Mouse (Mus musculus) neural tube, embryonic 14.5 days (tissue): ENCODE results near the gene Rps27l. TPM values are rescaled to one million over a fixed set of nuclear protein-coding genes. Genes with fewer than 3 reads are reported as not detected.

ENCODE experiments used
- ATAC-seq: fragments of 200-750 bp; cut with Nextera tagmentation; 2 replicates; pipeline ENCODE4 v1.8.0; 2017; ENCODE audit warnings: low read depth, mild to moderate bottlenecking, moderate TSS enrichment, moderate library complexity
- H3K27ac ChIP-seq: fragments of 300-500 bp; sonication (generic); 2 replicates; pipeline ENCODE4 v1.5.1; 2014; ENCODE audit warnings: low read depth, mild to moderate bottlenecking, control low read depth, low read length, moderate library complexity, mixed read lengths
- H3K27me3 ChIP-seq: fragments of 300-500 bp; sonication (generic); 2 replicates; pipeline ENCODE4 v1.6.1; 2014; ENCODE audit warnings: low read length; ENCODE audit not compliant: control insufficient read depth, insufficient read depth
- H3K36me3 ChIP-seq: fragments of 300-500 bp; sonication (generic); 2 replicates; pipeline ENCODE4 v1.6.1; 2014; ENCODE audit warnings: low read length, mixed read lengths; ENCODE audit not compliant: control insufficient read depth, insufficient read depth
- H3K4me1 ChIP-seq: fragments of 300-500 bp; sonication (generic); 2 replicates; pipeline ENCODE4 v1.6.1; 2014; ENCODE audit warnings: low read length; ENCODE audit not compliant: control insufficient read depth, insufficient read depth
- H3K4me2 ChIP-seq: fragments of 300-500 bp; sonication (generic); 2 replicates; pipeline ENCODE4 v1.6.1; 2014; ENCODE audit warnings: mild to moderate bottlenecking, low read depth, low read length, control low read depth
- H3K4me3 ChIP-seq: fragments of 300-500 bp; sonication (generic); 2 replicates; pipeline ENCODE4 v1.5.1; 2014; ENCODE audit warnings: low read depth, low read length, control low read depth, mixed read lengths
- H3K9ac ChIP-seq: fragments of 300-500 bp; sonication (generic); replicated peaks from 2 replicates; pipeline ENCODE4 v1.6.1; 2014; ENCODE audit warnings: low read depth, mild to moderate bottlenecking, control low read depth, low read length, mixed read lengths
- H3K9me3 ChIP-seq: fragments of 300-500 bp; sonication (generic); 2 replicates; pipeline ENCODE4 v1.6.1; 2016; ENCODE audit warnings: low read length; ENCODE audit not compliant: control insufficient read depth
- WGBS: fragments of 180-500 bp; shearing (Covaris S2); extraction: QIAGEN DNeasy Blood & Tissue Kit; methylation state at CpG from one replicate; pipeline ENCODE4 v1.1.7; 2014; 5-methylcytosine and 5-hydroxymethylcytosine counted together
- polyA plus RNA-seq: library from polyadenylated mRNA; unstranded; fragments of >200 nt; fragmentation: Nextera tagmentation; extraction: Ambion mirVana; gene quantifications from 2 replicates; pipeline ENCODE4 v1.2.1, GENCODE M21; 2014

Gene Rps27l
- 188 and 216 TPM in 2 replicates for polyA plus RNA-seq

DNA sequence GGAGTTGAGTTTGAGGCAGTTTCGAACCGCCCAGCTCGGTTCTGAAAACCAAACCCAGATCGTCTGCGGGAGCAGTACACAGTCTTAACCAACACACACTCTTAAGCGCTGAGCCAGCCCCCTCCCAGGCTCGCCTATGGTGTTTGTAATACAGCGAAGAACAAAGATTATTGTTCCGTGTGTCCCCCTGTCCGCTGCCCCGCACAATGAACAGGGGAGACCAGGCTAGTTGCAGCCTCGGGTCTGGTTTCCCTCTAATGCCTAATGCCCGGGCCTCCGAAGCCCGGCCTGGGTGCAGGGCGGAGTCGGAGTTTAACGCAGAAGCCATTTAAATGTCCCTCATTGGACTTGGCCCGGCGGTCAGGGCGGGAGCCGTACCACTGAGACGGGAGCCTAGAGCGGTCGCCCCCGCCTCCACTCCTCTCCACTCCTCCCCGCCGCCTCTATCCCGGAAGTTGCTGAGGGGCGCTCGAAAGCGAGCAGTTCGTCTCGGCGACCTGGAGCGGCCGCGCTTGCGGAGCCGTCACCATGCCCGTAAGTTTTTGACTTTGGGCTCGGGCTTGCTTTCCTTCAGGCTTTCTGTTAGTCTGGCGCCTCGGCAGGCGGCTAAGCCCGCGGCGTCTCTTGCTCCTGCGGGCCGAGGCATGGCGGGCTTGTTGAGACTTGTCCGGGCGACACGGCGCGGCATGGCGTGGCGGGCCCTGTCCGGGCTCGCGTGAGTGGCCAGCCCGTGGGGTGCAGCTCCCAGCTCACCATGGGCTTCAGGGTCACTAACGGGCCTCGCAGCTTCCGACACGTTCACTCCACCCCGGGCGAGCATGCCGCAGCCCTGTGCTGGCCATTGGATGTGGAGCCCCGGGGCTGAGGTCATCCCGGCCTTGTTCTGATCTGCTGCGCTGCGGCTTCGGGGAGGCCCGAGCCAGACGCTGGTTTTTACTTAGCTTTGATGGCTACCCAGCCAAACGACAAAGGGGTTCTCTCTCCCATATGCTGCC, at the start of gene Rps27l:
Gene Rps27l, plus strand, starts transcription at position 440 of the 995 bp plus-strand sequence.
- WGBS = under 1% methylated on average over 75 of the region's 77 CpGs

DNA sequence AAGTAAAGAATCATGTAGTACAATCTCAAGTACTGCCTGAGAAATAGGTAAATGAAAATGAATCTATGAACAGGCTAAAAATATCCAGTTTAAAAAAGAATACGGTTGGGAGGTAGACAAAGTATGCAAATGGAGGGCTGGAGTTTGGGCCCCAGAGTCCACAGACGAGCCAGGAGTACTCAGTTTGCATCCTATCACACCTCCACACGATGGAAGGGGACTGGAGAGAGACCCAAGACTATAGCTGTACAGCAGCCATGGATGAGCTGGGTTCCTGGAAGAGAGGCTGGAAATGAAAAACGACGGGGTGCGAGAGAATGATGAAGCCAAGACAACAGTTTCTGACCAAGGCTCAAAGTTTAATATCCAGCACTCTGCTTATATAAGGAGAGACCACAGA, 48.9 kb upstream of the Rps27l start:
- no peak overlapping the region for H3K9ac ChIP-seq
- 60% methylated on average over 6 of the region's 6 CpGs for WGBS
- no peaks in the 10 kb centered on the region for H3K27me3 ChIP-seq
- no peaks in the 10 kb centered on the region for H3K4me1 ChIP-seq
- H3K9me3 ChIP-seq = no peaks in the 10 kb centered on the region
- no peak for ATAC-seq
- H3K36me3 ChIP-seq = no peaks in the 10 kb centered on the region
- H3K4me2 ChIP-seq = no peak overlapping the region
- H3K4me3 ChIP-seq = no peak overlapping the region
- H3K27ac ChIP-seq = no peak overlapping the region

More for the DNA sequence above, at the start of gene Rps27l:
- peak within 1 kb of the TSS; percentile 89 for H3K4me3 ChIP-seq
- peak within 1 kb of the TSS; percentile 94 for H3K27ac ChIP-seq
- H3K36me3 ChIP-seq = peaks cover 3% of the 10 kb centered on the region; the same call in 1 of the 2 replicates
- 0 out of 2 replicates have a peak, but pooled peaks cover 4% of the 10 kb centered on the region for H3K4me1 ChIP-seq
- H3K9ac ChIP-seq = peak within 1 kb of the TSS; percentile 88
- H3K4me2 ChIP-seq = peak within 1 kb of the TSS; percentile 83
- no peaks in the 10 kb centered on the region for H3K9me3 ChIP-seq
- ATAC-seq = peak; percentile 99
- no peaks in the 10 kb centered on the region for H3K27me3 ChIP-seq

DNA sequence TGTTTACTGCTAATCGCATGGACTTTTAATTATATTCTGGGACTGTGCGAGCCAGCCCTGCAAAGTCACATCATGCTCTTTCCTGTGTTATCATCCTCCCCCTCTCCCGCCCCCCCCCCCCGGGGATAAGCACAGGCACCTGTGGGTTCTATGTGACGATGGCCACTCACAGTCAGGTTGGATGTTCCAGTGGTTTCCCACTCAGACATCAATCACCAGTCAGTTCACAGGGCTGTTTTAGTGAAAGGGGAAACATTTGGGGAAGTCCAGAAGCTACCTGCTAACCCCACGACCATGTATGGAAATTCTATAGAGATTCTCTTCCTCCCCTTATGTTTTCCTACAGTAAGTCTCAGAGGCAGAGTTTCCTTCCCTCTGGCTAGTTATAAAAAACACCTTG, 48.0 kb upstream of the Rps27l start:
- no peaks in the 10 kb centered on the region for H3K27me3 ChIP-seq
- 0 out of 2 replicates have a peak, but pooled peaks cover 3% of the 10 kb centered on the region for H3K4me1 ChIP-seq

DNA sequence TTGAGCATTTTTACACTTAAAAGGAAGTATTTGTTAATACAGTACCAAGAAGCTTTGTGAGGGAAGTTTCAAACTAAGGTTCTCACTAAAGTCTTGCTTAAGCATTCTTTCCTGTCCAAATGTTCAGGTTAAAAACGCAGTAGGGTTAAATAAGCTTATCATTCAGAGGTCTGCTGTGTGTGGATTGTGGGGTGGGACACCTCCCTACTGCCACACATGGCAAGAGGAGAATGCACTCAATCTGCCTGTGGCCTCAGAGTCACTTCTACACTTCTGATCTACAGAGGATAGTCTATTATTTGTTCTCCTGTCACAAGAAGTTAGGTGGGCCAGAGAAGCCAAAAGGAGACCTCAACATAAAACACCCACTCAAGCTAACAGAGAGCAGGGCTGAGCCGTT, 46.8 kb upstream of the Rps27l start:
- no peak for ATAC-seq
- H3K4me3 ChIP-seq = no peak overlapping the region
- no peaks in the 10 kb centered on the region for H3K9me3 ChIP-seq
- H3K4me2 ChIP-seq = no peak overlapping the region
- WGBS = 85% methylated on average over 2 of the region's 2 CpGs
- H3K4me1 ChIP-seq = 0 out of 2 replicates have a peak, but pooled peaks cover 3% of the 10 kb centered on the region
- no peak overlapping the region for H3K9ac ChIP-seq
- H3K36me3 ChIP-seq = no peaks in the 10 kb centered on the region
- H3K27me3 ChIP-seq = no peaks in the 10 kb centered on the region
- no peak overlapping the region for H3K27ac ChIP-seq

More for the DNA sequence above, 48.0 kb upstream of the Rps27l start:
- Histone ChIP-seq H3K4me2 (no peak overlapping the region), H3K9me3 (no peaks in the 10 kb centered on the region), H3K9ac (no peak overlapping the region), H3K27ac (no peak overlapping the region), H3K4me3 (no peak overlapping the region), H3K36me3 (no peaks in the 10 kb centered on the region)
- ATAC-seq = no peak
- 81% methylated on average over 6 of the region's 6 CpGs for WGBS

DNA sequence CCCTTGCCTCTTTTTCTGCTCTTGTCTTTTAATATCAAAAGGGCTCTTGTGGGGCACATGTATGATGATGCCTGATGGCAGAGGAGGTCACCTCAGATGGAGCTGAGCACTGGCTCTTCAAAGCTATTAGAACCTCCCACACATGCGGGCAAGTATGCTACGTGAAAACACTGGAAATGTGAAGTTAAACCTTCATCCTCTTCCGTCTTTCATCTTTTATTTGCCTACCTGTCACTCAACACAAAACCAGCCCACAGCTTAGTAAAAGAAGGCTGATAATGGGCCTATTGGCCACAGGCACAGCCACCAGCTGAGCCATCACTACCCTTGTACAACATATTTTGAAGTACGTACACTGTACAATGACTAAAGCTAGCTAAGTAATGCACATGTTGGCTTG, 46.4 kb upstream of the Rps27l start:
- 90% methylated on average over 4 of the region's 4 CpGs for WGBS
- no peak overlapping the region for H3K27ac ChIP-seq

DNA sequence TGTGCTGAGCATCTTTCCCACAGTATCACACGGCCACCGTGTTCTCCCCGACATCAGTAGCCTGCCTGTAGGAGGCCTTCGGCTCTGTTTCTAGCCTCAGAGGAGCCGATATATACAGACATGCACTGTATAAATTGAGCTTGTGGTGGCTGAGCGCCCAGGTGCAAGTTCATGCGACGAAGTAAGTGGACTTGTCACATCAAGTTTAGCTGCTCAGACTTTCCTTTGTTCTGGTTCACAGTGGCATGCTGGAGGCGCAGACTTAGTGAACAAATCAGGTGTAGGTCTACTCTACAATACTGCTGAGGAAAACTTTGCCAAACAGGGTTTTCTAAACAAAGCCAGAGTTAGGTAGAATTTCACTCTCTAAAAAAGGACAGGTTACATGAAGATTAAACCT, 39.9 kb upstream of the Rps27l start:
- Histone ChIP-seq H3K27me3 (no peaks in the 10 kb centered on the region), H3K4me3 (no peak overlapping the region), H3K4me1 (0 out of 2 replicates have a peak, but pooled peaks cover 3% of the 10 kb centered on the region), H3K27ac (no peak overlapping the region), H3K9me3 (no peaks in the 10 kb centered on the region), H3K36me3 (no peaks in the 10 kb centered on the region), H3K4me2 (no peak overlapping the region), H3K9ac (no peak overlapping the region)
- 85% methylated on average over 9 of the region's 9 CpGs for WGBS
- no peak for ATAC-seq

More for the DNA sequence above, 46.4 kb upstream of the Rps27l start:
- no peaks in the 10 kb centered on the region for H3K9me3 ChIP-seq
- H3K4me2 ChIP-seq = no peak overlapping the region
- H3K4me1 ChIP-seq = 0 out of 2 replicates have a peak, but pooled peaks cover 3% of the 10 kb centered on the region
- no peaks in the 10 kb centered on the region for H3K27me3 ChIP-seq
- H3K36me3 ChIP-seq = no peaks in the 10 kb centered on the region
- no peak overlapping the region for H3K9ac ChIP-seq
- no peak for ATAC-seq
- H3K4me3 ChIP-seq = no peak overlapping the region

DNA sequence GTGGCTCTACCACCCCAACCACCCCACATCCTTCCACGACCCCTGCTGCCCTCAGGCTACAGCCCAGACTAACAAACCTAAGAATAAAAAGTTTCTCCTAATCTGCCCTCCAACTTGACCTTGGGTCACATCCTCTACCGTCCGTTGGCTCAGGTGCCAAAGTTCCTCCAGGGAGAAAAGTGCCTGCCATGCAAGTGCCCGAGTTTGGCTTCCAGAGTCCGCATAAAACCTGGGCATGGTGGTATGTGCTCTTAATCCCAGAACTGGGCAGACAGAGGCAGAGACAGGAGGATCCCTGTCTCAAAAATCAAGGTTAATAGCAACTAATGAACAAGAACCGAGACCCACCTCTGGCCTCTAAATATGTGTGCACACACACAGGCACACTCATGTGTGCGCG, 38.8 kb upstream of the Rps27l start:
- WGBS = 96% methylated on average over 8 of the region's 8 CpGs
- ATAC-seq = no peak
- H3K4me3 ChIP-seq = no peak overlapping the region
- no peaks in the 10 kb centered on the region for H3K9me3 ChIP-seq
- H3K4me1 ChIP-seq = 0 out of 2 replicates have a peak, but pooled peaks cover 3% of the 10 kb centered on the region
- no peak overlapping the region for H3K9ac ChIP-seq
- no peak overlapping the region for H3K27ac ChIP-seq
- H3K36me3 ChIP-seq = no peaks in the 10 kb centered on the region
- H3K4me2 ChIP-seq = no peak overlapping the region
- H3K27me3 ChIP-seq = no peaks in the 10 kb centered on the region

DNA sequence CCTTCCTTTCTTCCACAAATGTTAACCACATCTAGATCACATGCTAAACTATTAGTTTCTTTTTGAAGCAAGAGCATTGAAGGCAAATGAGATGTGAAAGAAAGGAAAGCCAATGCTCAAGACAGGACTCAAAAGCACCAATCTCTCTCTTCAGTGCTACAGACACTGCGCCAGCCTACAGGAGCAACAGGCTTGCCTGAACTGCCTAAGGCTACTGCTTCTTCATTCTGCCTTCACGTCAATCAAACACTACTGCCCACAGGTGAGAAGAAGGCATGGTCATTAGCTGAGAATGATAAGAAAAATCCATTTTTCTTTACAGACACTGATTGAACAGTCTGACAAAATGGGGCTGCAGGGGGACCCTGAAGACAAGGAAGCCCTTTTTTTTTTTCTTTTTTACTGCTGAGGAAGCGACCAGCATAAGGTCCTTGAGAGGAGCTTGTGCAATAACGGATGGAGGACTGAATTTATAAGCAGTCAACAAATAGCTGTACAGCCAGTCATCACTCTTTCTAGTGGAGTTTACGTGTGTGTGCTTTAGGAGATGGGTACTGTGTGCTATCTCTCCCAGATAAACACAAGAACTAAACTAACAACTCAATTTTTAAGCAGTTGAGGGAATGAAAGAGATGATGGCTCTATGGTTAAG, 38.0 kb upstream of the Rps27l start:
- Histone ChIP-seq H3K27me3 (no peaks in the 10 kb centered on the region), H3K36me3 (no peaks in the 10 kb centered on the region), H3K27ac (no peak overlapping the region), H3K4me2 (no peak overlapping the region), H3K9me3 (no peaks in the 10 kb centered on the region), H3K9ac (no peak overlapping the region), H3K4me1 (no peaks in the 10 kb centered on the region), H3K4me3 (no peak overlapping the region)
- ATAC-seq = no peak
- 80% methylated on average over 5 of the region's 5 CpGs for WGBS

DNA sequence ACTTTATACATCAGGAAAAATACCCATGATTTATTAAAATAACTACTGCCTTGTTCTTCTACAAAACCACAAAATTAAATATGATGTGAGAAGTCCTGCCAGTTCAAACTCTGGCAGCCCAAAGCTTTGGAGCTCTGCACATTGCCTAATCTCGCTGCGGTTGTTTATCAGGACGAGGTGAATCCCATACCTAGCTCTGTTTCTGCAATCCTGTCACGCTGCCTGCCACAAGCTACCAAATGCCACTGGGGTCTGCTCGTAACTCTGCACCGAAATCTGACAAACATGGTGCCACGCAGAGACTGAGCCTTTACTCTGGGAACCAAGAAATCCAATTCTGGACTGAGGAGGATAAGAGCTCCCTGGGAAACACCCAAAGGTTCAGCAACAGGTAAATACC, 36.0 kb upstream of the Rps27l start:
- 88% methylated on average over 7 of the region's 7 CpGs for WGBS
- no peak overlapping the region for H3K4me2 ChIP-seq
- ATAC-seq = no peak
- no peak overlapping the region for H3K27ac ChIP-seq
- no peaks in the 10 kb centered on the region for H3K4me1 ChIP-seq
- H3K9me3 ChIP-seq = no peaks in the 10 kb centered on the region
- H3K4me3 ChIP-seq = no peak overlapping the region
- H3K27me3 ChIP-seq = no peaks in the 10 kb centered on the region
- H3K36me3 ChIP-seq = no peaks in the 10 kb centered on the region
- no peak overlapping the region for H3K9ac ChIP-seq
